Comparison of ENCODE assay signal across 9 mouse cellular contexts in the genomic region with DNA sequence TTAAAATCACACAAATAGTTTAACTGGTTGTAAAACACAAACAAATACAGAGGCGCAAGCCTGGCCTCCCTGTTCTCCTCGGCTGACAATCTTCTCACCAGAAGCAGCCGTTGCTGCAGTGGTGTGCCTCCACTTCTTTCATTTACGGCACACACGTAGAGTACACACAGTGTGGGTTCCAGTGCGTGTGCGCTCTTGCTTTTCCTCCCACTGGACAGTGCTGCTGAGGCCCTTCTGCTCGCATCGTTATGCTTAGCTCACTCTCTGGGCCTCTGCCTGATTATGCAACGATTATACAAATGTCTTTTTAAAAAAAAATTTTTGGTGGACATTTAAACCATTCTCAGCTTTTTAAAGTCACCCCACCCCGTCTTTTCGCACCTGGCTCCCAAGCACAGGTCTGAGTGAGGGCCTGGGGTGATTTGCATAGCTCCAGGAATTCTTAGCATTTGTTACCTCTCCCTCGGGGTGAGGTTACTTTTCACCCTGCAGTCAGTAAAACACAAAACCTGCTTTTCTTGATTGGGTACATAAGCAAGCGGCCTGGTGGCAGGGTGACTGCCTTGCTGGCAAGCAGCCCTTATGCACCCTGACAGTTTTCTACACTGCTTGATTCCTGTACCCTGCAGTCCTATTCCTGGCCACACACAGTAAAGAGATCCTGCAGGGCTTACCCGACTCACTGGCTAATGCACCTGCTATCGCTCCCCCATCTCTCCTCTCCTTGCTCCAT. TPM values are rescaled to one million over a fixed set of nuclear protein-coding genes. Genes with fewer than 3 reads are reported as not detected.
DNase-seq lines count a peak whose midpoint lies in the region; ATAC-seq and TF ChIP-seq lines count a peak whose summit lies in the region.
"Had no signal": no experiment of that assay in that cellular context is flagged by ENCODE, and none has a peak within 500 bp of the region (broad histone marks: within the 10 kb centered on the region; RNA-seq: fewer than 3 reads in every experiment).

No protein-coding gene starts in this region.

- H3K4me1 ChIP-seq in limb, embryonic 12.5 days (replicated peaks) = peaks cover 22% of the 10 kb centered on the region
- peaks cover 16% of the 10 kb centered on the region for H3K4me1 ChIP-seq in limb, embryonic 10.5 days
- peaks cover 39% of the 10 kb centered on the region for H3K4me1 ChIP-seq in cerebellum, adult 2 months (ENCODE audit: control insufficient read depth, insufficient read depth, low read length)
- no peaks in the 10 kb centered on the region for H3K4me1 ChIP-seq in midbrain, embryonic 16.5 days (ENCODE audit: control insufficient read depth, insufficient read depth, low read length)

- 0 out of 2 replicates have a peak overlapping the region, but pooled peaks have one; percentile 17 for H3K27ac ChIP-seq in limb, embryonic 12.5 days
- no peak overlapping the region for H3K27ac ChIP-seq in limb, embryonic 10.5 days
- peak overlapping the region; percentile 96 for H3K27ac ChIP-seq in cerebellum, adult 2 months (ENCODE audit: insufficient read depth, low read length)
- no peak overlapping the region for H3K27ac ChIP-seq in midbrain, embryonic 16.5 days (ENCODE audit: low read length)

- H3K4me3 ChIP-seq in limb, embryonic 12.5 days (replicated peaks) = no peak overlapping the region
- H3K4me3 ChIP-seq in limb, embryonic 10.5 days = no peak overlapping the region
- no peak overlapping the region for H3K4me3 ChIP-seq in cerebellum, adult 2 months (replicated peaks; ENCODE audit: insufficient read depth, low read depth, low read length)
- H3K4me3 ChIP-seq in midbrain, embryonic 16.5 days (ENCODE audit: low read depth, low read length) = no peak overlapping the region

- no peaks in the 10 kb centered on the region for H3K9me3 ChIP-seq in limb, embryonic 12.5 days
- H3K9me3 ChIP-seq in limb, embryonic 10.5 days (replicated peaks) = no peaks in the 10 kb centered on the region
- no peaks in the 10 kb centered on the region for H3K9me3 ChIP-seq in midbrain, embryonic 16.5 days (replicated peaks; ENCODE audit: control insufficient read depth, low read length, poor library complexity, severe bottlenecking)

- no peak for DNase-seq in limb, embryonic 10.5 days (ENCODE audit: low spot score)
- peak; percentile 76 to 87 for DNase-seq in cerebellum, adult 2 months
- peak; percentile 81 for DNase-seq in kidney, adult 11 months
- no peak for DNase-seq in left cerebral cortex, adult 8-10 months (ENCODE audit: low spot score in 2 of 2)
- no peak for DNase-seq in layer of hippocampus, adult 9-11 months
- no peak for DNase-seq in yolk sac, embryonic 10.5 days (ENCODE audit: low spot score)

- H3K4me2 ChIP-seq in limb, embryonic 12.5 days = no peak overlapping the region
- no peak overlapping the region for H3K4me2 ChIP-seq in midbrain, embryonic 16.5 days (ENCODE audit: low read length)
- H3K4me2 ChIP-seq: heart, embryonic 11.5 days had no signal

- TF ChIP-seq CTCF in cerebellum, adult 2 months (IDR thresholded peaks at IDR 0.05; ENCODE audit: borderline replicate concordance, insufficient read depth, low read depth, low read length) = no peak

- peak; percentile 11; the same call in 1 of the 2 replicates for TF ChIP-seq POLR2A in cerebellum, adult 2 months (IDR thresholded peaks at IDR 0.05; ENCODE audit: borderline replicate concordance, insufficient read depth, low read length)

- 57% methylated on average over 16 of the region's 16 CpGs for WGBS in limb, embryonic 12.5 days
- WGBS in limb, embryonic 10.5 days = 63% methylated on average over 16 of the region's 16 CpGs
- 20% methylated on average over 16 of the region's 16 CpGs for WGBS in cerebellum, adult 2 months
- 68% methylated on average over 16 of the region's 16 CpGs for WGBS in midbrain, embryonic 16.5 days

- no peak for ATAC-seq in limb, embryonic 12.5 days (ENCODE audit: insufficient number of reproducible peaks, insufficient read depth, low FRiP score, low TSS enrichment, low read depth)
- ATAC-seq in midbrain, embryonic 16.5 days = peak; percentile 44

- H3K27me3 ChIP-seq in limb, embryonic 12.5 days = no peaks in the 10 kb centered on the region
- H3K27me3 ChIP-seq in limb, embryonic 10.5 days (ENCODE audit: low read depth, poor library complexity, severe bottlenecking) = no peaks in the 10 kb centered on the region
- H3K27me3 ChIP-seq in cerebellum, adult 2 months (ENCODE audit: control insufficient read depth, insufficient read depth, low read length) = no peaks in the 10 kb centered on the region
- no peaks in the 10 kb centered on the region for H3K27me3 ChIP-seq in midbrain, embryonic 16.5 days (ENCODE audit: control insufficient read depth, insufficient read depth, low read depth, low read length)

- peaks cover 6% of the 10 kb centered on the region; the same call in 1 of the 2 replicates for H3K36me3 ChIP-seq in limb, embryonic 12.5 days
- H3K36me3 ChIP-seq in limb, embryonic 10.5 days = no peaks in the 10 kb centered on the region
- no peaks in the 10 kb centered on the region for H3K36me3 ChIP-seq in midbrain, embryonic 16.5 days (ENCODE audit: control insufficient read depth, insufficient read depth, low read length)

- no peak overlapping the region for H3K9ac ChIP-seq in limb, embryonic 12.5 days (replicated peaks)
- no peak overlapping the region for H3K9ac ChIP-seq in midbrain, embryonic 16.5 days (ENCODE audit: low read depth, low read length)

RNA-seq across cellular contexts. Expression of gene Snx30, which starts 54.2 kb away (rescaled TPM):
- polyA plus RNA-seq in limb, embryonic 12.5 days (2016; fragmentation: Nextera tagmentation; extraction: Ambion mirVana) = 8.5 and 8.6 TPM in 2 replicates
- polyA plus RNA-seq in limb, embryonic 10.5 days (2016; fragmentation: Nextera tagmentation; extraction: Ambion mirVana) = 5.3 and 5.9 TPM in 2 replicates
- 24.7 and 26.1 TPM in 2 replicates for polyA plus RNA-seq in cerebellum, adult 2 months (2012; rRNA removed)
- 17.0 and 17.7 TPM in 2 replicates for polyA plus RNA-seq in midbrain, embryonic 16.5 days (2015; fragmentation: Nextera tagmentation; extraction: Ambion mirVana)
- 10 to 100 TPM; 29.5 to 41.8 (median 34.9) TPM for total RNA-seq in left cerebral cortex, adult 8-10 months (2022)

RNA-seq across cellular contexts. Expression of gene Slc46a2, which starts 55.0 kb away (rescaled TPM):
- not detected in 2 replicates for polyA plus RNA-seq in limb, embryonic 12.5 days (2016; fragmentation: Nextera tagmentation; extraction: Ambion mirVana)
- not detected in 2 replicates for polyA plus RNA-seq in limb, embryonic 10.5 days (2016; fragmentation: Nextera tagmentation; extraction: Ambion mirVana)
- not detected in 2 replicates for polyA plus RNA-seq in cerebellum, adult 2 months (2012; rRNA removed)
- polyA plus RNA-seq in midbrain, embryonic 16.5 days (2015; fragmentation: Nextera tagmentation; extraction: Ambion mirVana) = 0.08 TPM in 1 of 2 replicates, not detected in the other
- not detected for total RNA-seq in left cerebral cortex, adult 8-10 months (2022)

RNA-seq across cellular contexts. Expression of gene Inip, which starts 58.5 kb away (rescaled TPM):
- polyA plus RNA-seq in limb, embryonic 12.5 days (2016; fragmentation: Nextera tagmentation; extraction: Ambion mirVana) = 77.5 and 78.5 TPM in 2 replicates
- polyA plus RNA-seq in limb, embryonic 10.5 days (2016; fragmentation: Nextera tagmentation; extraction: Ambion mirVana) = 84.8 and 88.9 TPM in 2 replicates
- polyA plus RNA-seq in cerebellum, adult 2 months (2012; rRNA removed) = 22.5 and 23.3 TPM in 2 replicates
- 54.3 and 59.0 TPM in 2 replicates for polyA plus RNA-seq in midbrain, embryonic 16.5 days (2015; fragmentation: Nextera tagmentation; extraction: Ambion mirVana)
- 10 to 100 TPM; 20.3 to 22.3 (median 21.0) TPM for total RNA-seq in left cerebral cortex, adult 8-10 months (2022)

Comparison
In these comparisons a context has a peak if more than half of its experiments do, and no peak if none do; other contexts are left out.
1. H3K27ac ChIP-seq: peak in limb, embryonic 12.5 days (single experiment) and cerebellum, adult 2 months (single experiment); none in limb, embryonic 10.5 days (single experiment) and midbrain, embryonic 16.5 days (single experiment).
2. DNase-seq: peak in cerebellum, adult 2 months (2 of 2) and kidney, adult 11 months (single experiment); none in limb, embryonic 10.5 days (single experiment), left cerebral cortex, adult 8-10 months (0 of 2), layer of hippocampus, adult 9-11 months (single experiment) and yolk sac, embryonic 10.5 days (single experiment).